Mouse (Mus musculus): ENCODE results near the gene Otp.

The Otp gene

GRCm38 (mm10) chr13:94874039-94874425, 1.4 kb upstream of the Otp start:
- no peak for DNase-seq

- DNase-seq = peak in 1 of 2 experiments; percentile 35
Measured at GRCm38 (mm10) chr13:94874656-94875395, 576 bp upstream of the Otp start.

- no peak for DNase-seq
Measured at GRCm38 (mm10) chr13:94876286-94877210, 1.1 kb downstream of the Otp start.

GRCm38 (mm10) chr13:94877211-94877590, 1.8 kb downstream of the Otp start:
- DNase-seq = peak in 1 of 2 experiments; percentile 51

- no peak for DNase-seq
Measured at GRCm38 (mm10) chr13:94877991-94878745, 2.8 kb downstream of the Otp start.

GRCm38 (mm10) chr13:94881201-94881600, 5.8 kb downstream of the Otp start:
- peak in 1 of 2 experiments; percentile 13 for DNase-seq

- peak in 1 of 2 experiments; percentile 17 for DNase-seq
Measured at GRCm38 (mm10) chr13:94882221-94882620, 6.8 kb downstream of the Otp start.

- peak; percentile 11 to 21 for DNase-seq
Measured at GRCm38 (mm10) chr13:94882711-94883145, 7.3 kb downstream of the Otp start.

GRCm38 (mm10) chr13:94883163-94883965, 8.0 kb downstream of the Otp start:
- peak; percentile 68 to 76 for DNase-seq

- peak in 1 of 2 experiments; percentile 55 for DNase-seq
Measured at GRCm38 (mm10) chr13:94883966-94884960, 8.9 kb downstream of the Otp start.

GRCm38 (mm10) chr13:94885291-94886235, 10.2 kb downstream of the Otp start:
- DNase-seq = peak; percentile 18 to 19

- no peak for DNase-seq
Measured at GRCm38 (mm10) chr13:94907841-94908240, 32.4 kb downstream of the Otp start.

- no peak for DNase-seq
Measured at GRCm38 (mm10) chr13:94912961-94913360, 37.6 kb downstream of the Otp start.

GRCm38 (mm10) chr13:94915654-94916053, 40.3 kb downstream of the Otp start:
- DNase-seq = no peak

GRCm38 (mm10) chr13:94928086-94928485, 52.7 kb downstream of the Otp start:
- no peak for DNase-seq

All from cerebellum, postnatal 25 days (tissue).